Mouse (Mus musculus) kidney, adult 8-10 months (tissue): ENCODE results near the gene Zc3h7a.

Source experiments
- DNase-seq, 2 experiments: peaks; one replicate each; pipeline ENCODE4 v3.0.0; 2022

The Zc3h7a gene

GRCm38 (mm10) chr16:11134348-11135344, 41.5 kb downstream of the Zc3h7a start, which contains the start of gene Txndc11:
Txndc11 (minus strand) TSS chr16:11134650.
- peak; percentile 99 for DNase-seq

- no peak for DNase-seq
Measured at GRCm38 (mm10) chr16:11133476-11134347, 42.5 kb downstream of the Zc3h7a start.

GRCm38 (mm10) chr16:11132839-11133238, 43.4 kb downstream of the Zc3h7a start:
- DNase-seq = no peak

GRCm38 (mm10) chr16:11128301-11128700, 47.9 kb downstream of the Zc3h7a start:
- DNase-seq = peak; percentile 36 to 46

GRCm38 (mm10) chr16:11125371-11125770, 50.8 kb downstream of the Zc3h7a start:
- DNase-seq = no peak

- no peak for DNase-seq
Measured at GRCm38 (mm10) chr16:11124110-11124509, 52.1 kb downstream of the Zc3h7a start.

GRCm38 (mm10) chr16:11122625-11123024, 53.6 kb downstream of the Zc3h7a start:
- DNase-seq = no peak

GRCm38 (mm10) chr16:11109198-11109740, 66.9 kb downstream of the Zc3h7a start:
- no peak for DNase-seq

- no peak for DNase-seq
Measured at GRCm38 (mm10) chr16:11104905-11105304, 71.3 kb downstream of the Zc3h7a start.

- no peak for DNase-seq
Measured at GRCm38 (mm10) chr16:11097301-11097700, 78.9 kb downstream of the Zc3h7a start.

- DNase-seq = no peak
Measured at GRCm38 (mm10) chr16:11093717-11094386, 82.3 kb downstream of the Zc3h7a start.

- no peak for DNase-seq
Measured at GRCm38 (mm10) chr16:11092523-11092922, 83.7 kb downstream of the Zc3h7a start.

- peak; percentile 30 to 54 for DNase-seq
Measured at GRCm38 (mm10) chr16:11092061-11092460, 84.1 kb downstream of the Zc3h7a start.

GRCm38 (mm10) chr16:11090836-11091570, 85.2 kb downstream of the Zc3h7a start:
- no peak for DNase-seq

GRCm38 (mm10) chr16:11086856-11087588, 89.2 kb downstream of the Zc3h7a start:
- peak; percentile 39 to 62 for DNase-seq
